Mouse (Mus musculus) kidney, embryonic 15.5 days (tissue): ENCODE measurements around the gene Prex1. TPM values are rescaled to one million over a fixed set of nuclear protein-coding genes. Genes with fewer than 3 reads are reported as not detected.
A peak's percentile ranks its signal among the peaks of the same experiment; 100 is the strongest.

Source experiments
- ATAC-seq: fragments of 200-750 bp; cut with Nextera tagmentation; replicated peaks from 2 replicates; pipeline ENCODE4 v1.8.0; 2017; ENCODE audit warnings: moderate TSS enrichment; ENCODE audit not compliant: low FRiP score
- H3K27ac ChIP-seq: fragments of 300-500 bp; sonication (generic); 2 replicates; pipeline ENCODE4 v1.5.1; 2015; ENCODE audit warnings: mild to moderate bottlenecking, inconsistent platforms
- H3K27me3 ChIP-seq: fragments of 300-500 bp; sonication (generic); 2 replicates; pipeline ENCODE4 v1.6.1; 2015; ENCODE audit warnings: inconsistent platforms
- H3K36me3 ChIP-seq: fragments of 300-500 bp; sonication (generic); 2 replicates; pipeline ENCODE4 v1.6.1; 2015; ENCODE audit warnings: inconsistent platforms
- H3K4me1 ChIP-seq: fragments of 300-500 bp; sonication (generic); 2 replicates; pipeline ENCODE4 v1.6.1; 2015; ENCODE audit warnings: inconsistent platforms
- H3K4me2 ChIP-seq: fragments of 300-500 bp; sonication (generic); 2 replicates; pipeline ENCODE4 v1.6.1; 2015; ENCODE audit warnings: moderate library complexity, mild to moderate bottlenecking, inconsistent platforms
- H3K4me3 ChIP-seq: fragments of 300-500 bp; sonication (generic); replicated peaks from 2 replicates; pipeline ENCODE4 v1.5.1; 2015; ENCODE audit warnings: mild to moderate bottlenecking, inconsistent platforms
- H3K9ac ChIP-seq: fragments of 300-500 bp; sonication (generic); 2 replicates; pipeline ENCODE4 v1.6.1; 2015; ENCODE audit warnings: mild to moderate bottlenecking, inconsistent platforms
- H3K9me3 ChIP-seq: fragments of 300-500 bp; sonication (generic); replicated peaks from 2 replicates; pipeline ENCODE4 v1.6.1; 2016; ENCODE audit warnings: inconsistent platforms
- WGBS: fragments of 180-500 bp; shearing (Covaris S2); methylation state at CpG from one replicate; pipeline ENCODE4 v1.1.7; 2015; ENCODE audit warnings: mixed read lengths; 5-methylcytosine and 5-hydroxymethylcytosine counted together
- polyA plus RNA-seq: library from polyadenylated mRNA; unstranded; fragments of >200 nt; fragmentation: Nextera tagmentation; extraction: Ambion mirVana; gene quantifications from 2 replicates; pipeline ENCODE4 v1.2.1, GENCODE M21; 2015

The Prex1 gene
- polyA plus RNA-seq, 1 experiment from 2014 or later = 16.0 TPM

- no peaks in the 10 kb centered on the region for H3K9me3 ChIP-seq
- peak overlapping the region; percentile 25 for H3K27ac ChIP-seq
- H3K4me1 ChIP-seq = peaks cover 21% of the 10 kb centered on the region
- no peaks in the 10 kb centered on the region for H3K27me3 ChIP-seq
- no peak for ATAC-seq
- H3K9ac ChIP-seq = no peak overlapping the region
- peaks cover 5% of the 10 kb centered on the region; the same call in 1 of the 2 replicates for H3K36me3 ChIP-seq
- no peak overlapping the region for H3K4me2 ChIP-seq
- WGBS = 72% methylated on average over 13 of the region's 13 CpGs
- no peak overlapping the region for H3K4me3 ChIP-seq
Measured at GRCm38 (mm10) chr2:166638079-166638800, 75.4 kb downstream of the Prex1 start.

- Histone ChIP-seq H3K4me1 (peaks cover 21% of the 10 kb centered on the region), H3K9ac (no peak overlapping the region), H3K9me3 (no peaks in the 10 kb centered on the region), H3K27ac (no peak overlapping the region), H3K4me3 (no peak overlapping the region), H3K27me3 (no peaks in the 10 kb centered on the region), H3K4me2 (no peak overlapping the region), H3K36me3 (peaks cover 11% of the 10 kb centered on the region; the same call in 1 of the 2 replicates)
- ATAC-seq = no peak
- WGBS = 69% methylated on average over 4 of the region's 4 CpGs
Measured at GRCm38 (mm10) chr2:166637673-166637990, 76.0 kb downstream of the Prex1 start.

- no peak overlapping the region for H3K4me3 ChIP-seq
- WGBS = 43% methylated on average over 17 of the region's 17 CpGs
- 0 out of 2 replicates have a peak, but pooled peaks have one; percentile 31 for ATAC-seq
Measured at GRCm38 (mm10) chr2:166636867-166637672, 76.6 kb downstream of the Prex1 start.

GRCm38 (mm10) chr2:166635521-166635920 is 78.1 kb downstream of the Prex1 start:
- Histone ChIP-seq H3K9me3 (no peaks in the 10 kb centered on the region), H3K4me3 (no peak overlapping the region), H3K36me3 (peaks cover 13% of the 10 kb centered on the region; the same call in 1 of the 2 replicates), H3K4me2 (no peak overlapping the region), H3K27me3 (no peaks in the 10 kb centered on the region), H3K9ac (no peak overlapping the region), H3K27ac (no peak overlapping the region), H3K4me1 (peaks cover 30% of the 10 kb centered on the region)
- WGBS = 88% methylated on average over 10 of the region's 10 CpGs
- ATAC-seq = no peak

More at GRCm38 (mm10) chr2:166636867-166637672, 76.6 kb downstream of the Prex1 start:
- Histone ChIP-seq H3K36me3 (peaks cover 13% of the 10 kb centered on the region; the same call in 1 of the 2 replicates), H3K27ac (0 out of 2 replicates have a peak overlapping the region, but pooled peaks have one; percentile 14), H3K9ac (no peak overlapping the region), H3K4me2 (no peak overlapping the region), H3K27me3 (no peaks in the 10 kb centered on the region), H3K9me3 (no peaks in the 10 kb centered on the region), H3K4me1 (peaks cover 21% of the 10 kb centered on the region)

GRCm38 (mm10) chr2:166632571-166633361 is 80.9 kb downstream of the Prex1 start:
- Histone ChIP-seq H3K4me1 (peaks cover 29% of the 10 kb centered on the region), H3K36me3 (peaks cover 9% of the 10 kb centered on the region; the same call in 1 of the 2 replicates), H3K9ac (no peak overlapping the region), H3K4me2 (no peak overlapping the region), H3K27me3 (no peaks in the 10 kb centered on the region), H3K9me3 (no peaks in the 10 kb centered on the region), H3K4me3 (no peak overlapping the region), H3K27ac (no peak overlapping the region)
- 87% methylated on average over 13 of the region's 13 CpGs for WGBS
- no peak for ATAC-seq

- Histone ChIP-seq H3K9me3 (no peaks in the 10 kb centered on the region), H3K4me2 (no peak overlapping the region)
Measured at GRCm38 (mm10) chr2:166631621-166632171, 81.9 kb downstream of the Prex1 start.

DNA sequence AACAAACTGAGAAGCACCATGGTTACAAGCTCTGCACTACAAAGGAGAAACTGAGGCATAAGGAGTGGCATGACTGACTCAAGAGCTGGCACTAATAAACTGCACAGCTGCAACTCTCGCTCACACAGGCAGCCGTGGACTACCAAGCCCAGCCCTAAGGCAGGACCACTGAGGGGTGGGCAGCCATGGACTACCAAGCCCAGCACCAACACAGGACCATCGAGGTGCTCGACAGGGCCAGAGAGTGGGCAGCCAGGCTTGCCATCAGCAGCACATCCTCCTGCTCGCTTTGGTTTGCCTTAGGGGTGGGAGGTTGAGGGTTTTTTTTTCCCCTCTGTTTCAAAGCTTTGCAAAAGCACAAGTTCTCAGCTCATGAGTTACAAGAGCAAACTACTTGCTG is 82.4 kb downstream of the Prex1 start:
- H3K4me3 ChIP-seq = no peak overlapping the region
- no peak overlapping the region for H3K27ac ChIP-seq
- no peaks in the 10 kb centered on the region for H3K27me3 ChIP-seq
- no peak for ATAC-seq
- peaks cover 9% of the 10 kb centered on the region; the same call in 1 of the 2 replicates for H3K36me3 ChIP-seq
- peaks cover 15% of the 10 kb centered on the region for H3K4me1 ChIP-seq
- WGBS = 90% methylated on average over 5 of the region's 5 CpGs
- no peaks in the 10 kb centered on the region for H3K9me3 ChIP-seq
- no peak overlapping the region for H3K9ac ChIP-seq
- no peak overlapping the region for H3K4me2 ChIP-seq

More at GRCm38 (mm10) chr2:166631621-166632171, 81.9 kb downstream of the Prex1 start:
- no peak overlapping the region for H3K4me3 ChIP-seq
- no peak overlapping the region for H3K27ac ChIP-seq
- no peak for ATAC-seq
- no peaks in the 10 kb centered on the region for H3K27me3 ChIP-seq
- peaks cover 19% of the 10 kb centered on the region for H3K4me1 ChIP-seq
- H3K9ac ChIP-seq = no peak overlapping the region
- WGBS = 76% methylated on average over 10 of the region's 10 CpGs
- peaks cover 9% of the 10 kb centered on the region; the same call in 1 of the 2 replicates for H3K36me3 ChIP-seq

GRCm38 (mm10) chr2:166629941-166630674 is 83.5 kb downstream of the Prex1 start:
- 86% methylated on average over 17 of the region's 17 CpGs for WGBS

DNA sequence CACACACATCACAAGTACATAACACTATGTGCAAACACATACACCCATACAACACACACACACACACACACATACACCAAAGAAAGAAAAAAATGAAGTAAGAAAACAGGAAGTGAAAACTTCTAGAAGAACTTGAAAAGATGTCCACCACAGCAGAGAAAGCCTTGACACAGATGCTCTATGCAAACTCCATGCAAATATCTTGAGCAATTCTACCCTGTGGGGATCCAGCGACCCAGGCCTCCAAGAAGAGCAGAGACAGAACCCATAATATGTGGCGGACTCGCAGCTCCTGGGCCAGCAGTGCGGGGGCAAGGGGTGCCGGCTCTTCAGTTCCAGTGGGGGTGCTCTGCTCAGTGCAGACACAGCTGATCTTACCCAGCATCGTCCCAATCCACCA is 86.1 kb downstream of the Prex1 start:
- H3K4me2 ChIP-seq = no peak overlapping the region
- no peak overlapping the region for H3K4me3 ChIP-seq
- H3K9ac ChIP-seq = no peak overlapping the region
- H3K4me1 ChIP-seq = peaks cover 29% of the 10 kb centered on the region
- 0 out of 2 replicates have a peak, but pooled peaks cover 1% of the 10 kb centered on the region for H3K36me3 ChIP-seq
- no peaks in the 10 kb centered on the region for H3K9me3 ChIP-seq
- no peaks in the 10 kb centered on the region for H3K27me3 ChIP-seq
- 90% methylated on average over 6 of the region's 6 CpGs for WGBS
- no peak overlapping the region for H3K27ac ChIP-seq
- no peak for ATAC-seq

More at GRCm38 (mm10) chr2:166629941-166630674, 83.5 kb downstream of the Prex1 start:
- H3K9ac ChIP-seq = no peak overlapping the region
- H3K4me2 ChIP-seq = no peak overlapping the region
- no peak overlapping the region for H3K4me3 ChIP-seq
- no peak overlapping the region for H3K27ac ChIP-seq
- H3K9me3 ChIP-seq = no peaks in the 10 kb centered on the region
- no peak for ATAC-seq
- peaks cover 9% of the 10 kb centered on the region; the same call in 1 of the 2 replicates for H3K36me3 ChIP-seq
- peaks cover 15% of the 10 kb centered on the region for H3K4me1 ChIP-seq
- no peaks in the 10 kb centered on the region for H3K27me3 ChIP-seq

GRCm38 (mm10) chr2:166625219-166625618 is 88.4 kb downstream of the Prex1 start:
- no peak for ATAC-seq
- Histone ChIP-seq H3K27me3 (no peaks in the 10 kb centered on the region), H3K9me3 (no peaks in the 10 kb centered on the region), H3K36me3 (no peaks in the 10 kb centered on the region), H3K27ac (no peak overlapping the region), H3K4me2 (no peak overlapping the region), H3K9ac (no peak overlapping the region), H3K4me1 (peaks cover 24% of the 10 kb centered on the region), H3K4me3 (no peak overlapping the region)
- 88% methylated on average over 11 of the region's 11 CpGs for WGBS
